Mouse (Mus musculus) adrenal gland, postnatal 4 days (tissue): Measurements from ENCODE around the gene Gm20388. TPM values are rescaled to one million over a fixed set of nuclear protein-coding genes. Genes with fewer than 3 reads are reported as not detected.
"Not testable (repeated sequence)": the region's sequence is repeated elsewhere in the genome, so short reads cannot be mapped to it uniquely, and the experiment has no call there.

Source experiments
- DNase-seq, 2 experiments: peaks; one replicate each; pipeline ENCODE4 v3.0.0; 2021 to 2022; ENCODE audit warnings: low spot score in 2 of 2, mixed read lengths in 2 of 2
- total RNA-seq, 2 experiments: library from RNA; stranded (reverse); gene quantifications; 2 replicates each; pipeline ENCODE4 v1.2.3; 2021

Gm20388 gene
- total RNA-seq, 2 experiments from 2014 or later = 8.8 TPM; not detected in 1

GRCm38 (mm10) chr8:121136856-121137255 lies 1226.2 kb downstream of the Gm20388 start:
- DNase-seq = no peak

GRCm38 (mm10) chr8:121145457-121146134 lies 1235.0 kb downstream of the Gm20388 start:
- not testable (repeated sequence) for DNase-seq

- DNase-seq = no peak
Observed at GRCm38 (mm10) chr8:121148573-121149083, 1238.0 kb downstream of the Gm20388 start.

GRCm38 (mm10) chr8:121152394-121152793 lies 1241.8 kb downstream of the Gm20388 start:
- DNase-seq = no peak

- DNase-seq = no peak
Observed at GRCm38 (mm10) chr8:121156990-121157491, 1246.4 kb downstream of the Gm20388 start.

GRCm38 (mm10) chr8:121158812-121159211 lies 1248.2 kb downstream of the Gm20388 start:
- DNase-seq = no peak

GRCm38 (mm10) chr8:121161437-121161836 lies 1250.8 kb downstream of the Gm20388 start:
- no peak for DNase-seq

GRCm38 (mm10) chr8:121162413-121162812 lies 1251.8 kb downstream of the Gm20388 start:
- no peak for DNase-seq

GRCm38 (mm10) chr8:121162906-121163695 lies 1252.5 kb downstream of the Gm20388 start:
- DNase-seq = no peak

GRCm38 (mm10) chr8:121164017-121164469 lies 1253.4 kb downstream of the Gm20388 start:
- peak in 1 of 2 experiments; percentile 38 for DNase-seq

- DNase-seq = no peak
Observed at GRCm38 (mm10) chr8:121168033-121168432, 1257.4 kb downstream of the Gm20388 start.

- DNase-seq = no peak
Observed at GRCm38 (mm10) chr8:121170116-121170515, 1259.5 kb downstream of the Gm20388 start.

- DNase-seq = no peak
Observed at GRCm38 (mm10) chr8:121170626-121171552, 1260.2 kb downstream of the Gm20388 start.

- DNase-seq = no peak
Observed at GRCm38 (mm10) chr8:121172567-121172966, 1261.9 kb downstream of the Gm20388 start.

- DNase-seq = no peak
Observed at GRCm38 (mm10) chr8:121174178-121174577, 1263.5 kb downstream of the Gm20388 start.

GRCm38 (mm10) chr8:121174721-121175539 lies 1264.3 kb downstream of the Gm20388 start:
- no peak for DNase-seq

- DNase-seq = no peak
Observed at GRCm38 (mm10) chr8:121175540-121176090, 1265.0 kb downstream of the Gm20388 start.

GRCm38 (mm10) chr8:121176291-121176690 lies 1265.7 kb downstream of the Gm20388 start:
- DNase-seq = no peak

- no peak for DNase-seq
Observed at GRCm38 (mm10) chr8:121180474-121181284, 1270.0 kb downstream of the Gm20388 start.
